Mouse (Mus musculus) adrenal gland, postnatal 10 days (tissue): Measurements from ENCODE around the gene Hdhd5. TPM values are rescaled to one million over a fixed set of nuclear protein-coding genes. Genes with fewer than 3 reads are reported as not detected.
A peak's percentile ranks its signal among the peaks of the same experiment; 100 is the strongest.

Experiments used
- DNase-seq: peaks from one replicate; pipeline ENCODE4 v3.0.0; 2021; ENCODE audit warnings: mixed read lengths
- total RNA-seq, 2 experiments: library from RNA; stranded (reverse); gene quantifications; 2 replicates each; pipeline ENCODE4 v1.2.3; 2021

Gene Hdhd5
- total RNA-seq, 2 experiments from 2014 or later = 24.9 to 34.0 TPM

- no peak for DNase-seq
Observed at GRCm38 (mm10) chr6:120532594-120532993, 1.5 kb upstream of the Hdhd5 start.

DNA sequence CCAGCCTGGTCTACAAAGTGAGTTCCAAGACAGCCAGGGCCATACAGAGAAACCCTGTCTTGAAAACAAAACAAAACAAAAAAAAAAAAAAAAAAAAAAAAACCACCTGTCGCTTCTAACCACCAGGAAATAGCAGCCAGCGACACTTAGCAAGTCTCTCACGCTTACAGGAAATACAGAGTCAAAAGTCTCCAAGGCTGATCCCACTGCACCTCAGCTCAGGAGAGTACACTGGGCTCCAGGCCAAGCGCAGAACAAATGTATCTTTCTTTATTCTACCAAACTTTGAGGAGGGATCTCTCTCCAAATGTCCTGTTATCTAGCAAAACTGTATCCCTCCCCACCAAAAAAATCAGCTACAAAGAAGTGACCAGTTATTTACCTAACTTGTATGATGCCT, 2.0 kb downstream of the Hdhd5 start:
- DNase-seq = no peak

DNA sequence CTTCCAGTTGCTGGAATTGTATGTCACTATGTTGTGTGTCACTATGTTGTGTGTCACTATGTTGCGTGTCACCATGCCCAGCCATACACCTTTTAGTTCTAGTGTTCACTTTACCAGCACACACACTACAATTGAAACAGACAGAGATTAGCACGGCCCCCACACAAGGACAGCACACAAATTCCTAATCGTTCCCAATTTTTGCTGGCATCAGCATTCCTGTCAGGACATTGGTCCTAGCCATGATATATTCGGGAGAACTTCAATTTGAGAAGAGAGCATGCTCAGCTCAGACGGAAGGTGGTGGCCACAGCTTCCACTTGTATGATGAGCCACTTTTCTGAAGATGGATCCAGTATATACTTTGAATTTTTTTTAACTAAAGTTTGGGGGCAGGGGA, 6.3 kb downstream of the Hdhd5 start:
- DNase-seq = no peak

- no peak for DNase-seq
Observed at GRCm38 (mm10) chr6:120519647-120520046, 11.5 kb downstream of the Hdhd5 start.

DNA sequence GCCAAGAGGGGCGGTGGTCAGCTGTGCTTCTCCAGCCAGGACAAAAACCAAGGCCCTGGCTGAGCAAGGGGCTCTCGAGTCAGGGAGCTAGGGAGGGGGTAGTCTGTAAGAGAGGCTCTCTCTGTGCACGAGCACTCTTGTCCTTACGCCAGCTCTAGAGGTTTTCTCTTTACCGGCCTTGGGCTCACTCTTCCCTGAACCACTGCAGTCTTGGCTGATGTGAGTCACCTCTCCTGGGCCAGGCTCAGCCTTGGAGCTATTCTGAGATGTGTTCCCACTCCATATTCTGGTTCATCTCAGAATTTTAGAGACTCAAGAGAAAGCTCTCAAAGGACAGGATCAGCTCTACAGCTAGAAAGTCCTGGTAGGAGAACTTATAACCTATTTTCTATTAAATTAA, 13.8 kb downstream of the Hdhd5 start:
- DNase-seq = peak; percentile 44

DNA sequence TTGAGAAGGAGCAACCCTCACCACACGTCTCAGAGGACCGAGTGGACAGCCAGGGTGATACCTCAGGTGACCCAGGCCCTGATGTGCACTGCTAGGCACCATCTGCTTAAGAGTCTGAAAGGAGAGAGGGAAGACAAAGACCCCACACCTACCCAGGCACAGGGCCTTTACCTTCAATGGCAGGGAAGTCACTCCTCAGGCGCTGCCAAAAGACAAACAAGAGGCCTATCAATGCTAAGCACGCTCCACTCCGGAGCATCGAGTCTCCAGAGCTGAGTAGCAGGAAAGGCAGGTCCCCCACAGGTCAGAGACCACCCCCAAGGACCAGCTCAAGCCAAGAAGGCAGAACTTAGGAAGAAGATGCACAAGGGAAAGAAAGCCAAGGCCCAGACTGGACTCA, 14.2 kb downstream of the Hdhd5 start:
- no peak for DNase-seq

DNA sequence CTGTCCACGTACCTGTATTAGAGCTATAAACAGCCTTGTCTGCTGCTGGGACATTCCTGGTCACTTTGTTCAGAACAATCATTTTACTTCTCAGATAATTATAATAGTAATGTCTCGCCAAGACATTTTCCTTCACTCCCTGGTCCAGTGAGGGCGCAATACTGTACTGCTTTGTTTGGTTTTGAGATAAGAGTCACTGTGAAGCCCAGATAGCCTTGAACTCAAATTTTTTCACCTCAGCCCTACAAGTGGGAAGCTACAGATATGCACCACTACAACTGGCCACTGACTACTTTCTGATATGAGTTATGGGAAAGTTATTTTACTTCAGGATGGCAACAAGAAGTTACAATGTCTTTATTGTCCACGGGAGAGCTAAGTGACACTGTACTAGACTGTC, 14.7 kb downstream of the Hdhd5 start:
- DNase-seq = no peak

DNA sequence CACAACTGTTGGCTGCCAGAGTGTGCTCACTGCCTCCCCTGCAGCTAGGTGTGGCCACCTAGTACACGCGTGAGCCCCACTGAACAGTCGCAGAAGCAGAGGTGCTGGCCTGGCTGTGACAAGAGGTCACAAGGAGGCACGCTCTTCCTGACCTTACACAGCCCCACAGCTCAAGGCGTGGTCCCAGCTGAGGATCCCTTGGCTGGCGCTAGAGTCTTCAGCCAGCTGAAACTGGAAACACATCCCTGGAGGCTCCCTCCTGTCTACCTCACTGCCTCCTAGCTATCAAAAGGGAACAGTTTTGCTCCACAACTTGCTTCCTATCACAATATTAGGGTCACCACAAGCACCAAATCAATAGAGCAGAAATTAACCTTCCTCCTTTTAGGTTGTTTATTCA, 19.9 kb downstream of the Hdhd5 start:
- DNase-seq = no peak

GRCm38 (mm10) chr6:120510425-120510824, 20.7 kb downstream of the Hdhd5 start:
- no peak for DNase-seq

GRCm38 (mm10) chr6:120509975-120510374, 21.1 kb downstream of the Hdhd5 start:
- DNase-seq = no peak

DNA sequence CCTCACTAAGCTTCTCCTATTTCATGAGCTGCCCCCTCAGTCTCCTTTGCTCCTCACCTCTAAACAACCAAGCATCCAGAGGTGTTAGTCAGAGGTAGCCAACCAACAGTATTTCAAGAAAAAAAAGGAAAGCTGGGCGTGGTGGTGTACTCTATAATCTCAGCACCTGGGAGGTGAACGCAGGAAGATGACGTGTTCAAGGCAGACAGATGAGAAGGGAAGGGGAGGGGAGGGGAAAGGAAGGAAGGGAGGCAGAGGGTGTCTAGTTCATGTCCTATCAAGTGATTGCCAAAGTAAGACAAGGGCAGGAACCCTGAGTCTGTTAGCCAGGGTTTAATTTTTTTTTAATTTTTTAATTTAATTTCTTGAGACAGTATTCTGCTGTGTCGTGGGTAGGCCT, 22.5 kb downstream of the Hdhd5 start:
- DNase-seq = no peak

GRCm38 (mm10) chr6:120505531-120505930, 25.6 kb downstream of the Hdhd5 start:
- peak; percentile 26 for DNase-seq

- DNase-seq = no peak
Observed at GRCm38 (mm10) chr6:120504051-120504450, 27.1 kb downstream of the Hdhd5 start.

GRCm38 (mm10) chr6:120496544-120496943, 34.6 kb downstream of the Hdhd5 start:
- no peak for DNase-seq

DNA sequence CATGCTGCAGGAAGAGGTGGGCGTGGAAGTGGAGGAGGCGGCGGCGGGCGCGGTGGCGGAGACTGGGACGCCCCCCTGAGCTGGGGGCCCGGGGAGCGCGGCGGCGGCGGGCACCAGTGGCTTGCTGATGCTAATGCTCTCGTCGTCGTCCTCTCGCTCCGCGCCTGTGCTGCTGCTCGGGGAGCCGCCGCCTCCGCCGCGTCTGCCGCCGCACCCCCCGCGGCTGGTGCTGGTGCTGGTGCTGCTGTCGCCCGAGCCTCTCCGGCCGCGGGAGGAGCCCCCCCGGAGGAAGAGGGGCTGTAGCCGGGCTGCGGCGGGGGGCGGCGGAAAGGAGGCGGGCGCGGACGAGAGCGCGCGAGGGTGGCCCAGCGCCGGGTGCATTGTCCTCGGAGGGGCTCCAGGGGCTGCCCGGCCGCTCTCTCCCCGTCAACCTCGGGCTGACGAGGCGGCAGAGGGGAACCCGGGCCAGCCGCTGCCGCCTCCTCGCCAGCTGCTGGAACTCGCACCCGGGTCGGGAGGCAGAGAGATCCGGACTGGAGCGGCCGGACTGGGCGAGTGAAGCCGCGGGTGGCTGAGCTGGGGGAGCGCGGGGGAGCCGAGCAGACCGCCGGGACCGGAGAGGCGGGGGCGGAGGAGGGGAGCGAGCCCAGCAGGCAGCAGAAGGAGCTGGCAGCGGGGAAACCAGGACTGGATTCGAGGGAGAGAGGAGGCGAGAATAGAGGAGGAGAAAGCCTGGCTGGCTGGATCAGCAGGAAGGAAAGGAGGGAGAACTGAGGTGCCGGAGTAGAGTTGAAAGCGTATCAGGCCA, 37.5 kb downstream of the Hdhd5 start, which contains the start of gene Tmem121b:
Gene Tmem121b (minus strand): TSS at position 434 of the 808 bp plus-strand sequence.
- DNase-seq = peak; percentile 72

- peak; percentile 47 for DNase-seq
Observed at GRCm38 (mm10) chr6:120492499-120493373, 38.4 kb downstream of the Hdhd5 start.

GRCm38 (mm10) chr6:120491862-120492498, 39.1 kb downstream of the Hdhd5 start:
- no peak for DNase-seq

DNA sequence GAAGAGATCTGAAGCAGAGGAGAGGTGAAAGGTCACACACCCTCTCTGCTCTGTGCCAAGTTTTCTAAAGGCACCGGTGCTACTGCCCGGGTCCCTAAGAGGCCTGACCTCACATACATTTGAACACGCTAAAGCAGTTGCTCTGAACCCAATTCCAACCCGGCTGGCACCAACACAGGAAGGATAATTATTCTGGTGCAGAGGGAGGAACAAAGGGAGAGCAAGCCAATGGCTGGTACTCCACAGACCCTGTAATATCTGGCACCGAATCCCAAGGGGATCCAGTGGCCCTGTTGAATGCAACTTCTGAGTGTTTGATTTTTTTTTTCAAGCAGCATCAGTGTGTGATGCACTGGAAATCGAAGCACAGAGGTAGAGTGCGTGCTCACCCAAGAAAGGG, 40.1 kb downstream of the Hdhd5 start:
- DNase-seq = no peak

DNA sequence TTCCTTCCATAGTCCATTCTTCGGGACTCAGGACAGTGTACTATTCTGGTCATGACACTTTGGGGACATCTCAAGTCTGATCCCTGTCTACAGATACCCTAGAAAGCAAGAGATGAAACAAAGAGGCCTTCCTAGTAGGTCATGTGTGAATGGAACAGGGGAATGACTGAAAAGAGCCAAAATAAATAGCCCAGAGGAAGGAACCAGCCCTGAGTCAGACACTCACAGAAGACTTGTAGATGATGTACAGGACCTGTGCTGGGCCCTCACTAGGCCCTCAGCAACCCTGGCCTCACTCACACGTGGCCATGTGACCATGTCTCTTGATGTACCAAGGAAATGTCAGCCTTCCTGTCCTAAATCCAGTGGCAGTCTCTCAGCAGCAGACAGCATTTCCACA, 41.7 kb downstream of the Hdhd5 start:
- DNase-seq = no peak

DNA sequence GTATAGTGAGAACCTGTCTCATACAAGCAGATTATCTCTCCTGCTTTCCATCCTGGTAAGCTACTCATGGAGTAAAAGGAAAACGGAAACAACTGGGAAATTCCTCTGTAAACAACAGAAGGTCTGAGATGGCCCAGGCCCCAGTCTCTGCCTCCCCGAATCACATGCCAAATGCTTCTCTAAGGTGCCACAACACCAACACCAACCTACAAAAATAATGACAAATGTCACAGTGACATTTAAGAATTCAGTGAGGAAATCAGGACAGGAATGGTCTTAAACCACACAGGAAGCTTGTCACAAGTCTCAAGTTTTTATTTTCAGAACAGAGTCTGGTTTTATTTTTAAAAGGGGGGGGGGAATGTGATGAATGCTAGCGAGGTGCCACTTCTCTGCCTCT, 42.5 kb downstream of the Hdhd5 start:
- no peak for DNase-seq

DNA sequence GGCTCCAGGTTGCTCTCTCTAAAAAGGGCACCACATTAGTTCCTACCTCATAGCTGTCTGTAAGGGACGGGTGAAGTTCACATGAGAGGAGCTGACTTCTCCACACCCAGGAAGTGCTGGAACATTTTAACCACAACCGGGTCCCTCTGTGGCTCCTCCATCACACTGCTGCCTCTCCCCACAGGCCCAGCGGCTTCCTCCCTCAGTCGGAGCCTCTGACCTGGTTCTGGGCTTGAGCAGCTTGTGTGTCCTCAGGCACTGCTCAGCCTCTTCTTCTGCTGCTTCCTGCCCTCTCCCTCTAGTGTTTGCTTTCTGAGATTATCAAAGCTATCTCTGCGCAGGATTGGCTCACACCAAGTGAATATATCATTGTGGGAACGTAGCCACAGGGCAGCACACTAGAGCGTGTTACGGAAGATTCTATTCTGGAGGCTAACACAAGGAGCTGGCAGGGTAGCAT, 45.0 kb downstream of the Hdhd5 start:
- no peak for DNase-seq

DNA sequence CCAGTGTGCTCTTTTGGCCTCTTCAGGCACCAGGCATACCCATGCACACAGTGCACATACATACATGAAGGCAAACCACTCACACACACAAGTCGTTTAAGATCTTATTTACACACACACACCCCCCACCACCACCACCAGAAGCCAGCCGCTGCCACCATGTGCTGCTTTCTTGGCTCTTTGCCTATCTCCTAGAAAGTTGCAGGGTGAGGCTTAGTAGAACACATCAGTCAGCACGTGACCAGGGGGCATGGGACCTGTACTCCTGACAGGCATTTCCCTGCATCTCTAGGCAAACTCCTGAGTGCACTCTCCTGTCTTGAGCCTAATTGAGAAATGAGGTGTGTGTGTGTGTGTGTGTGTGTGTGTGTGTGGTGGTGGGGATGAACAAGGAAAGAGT, 46.1 kb downstream of the Hdhd5 start:
- DNase-seq = no peak

DNA sequence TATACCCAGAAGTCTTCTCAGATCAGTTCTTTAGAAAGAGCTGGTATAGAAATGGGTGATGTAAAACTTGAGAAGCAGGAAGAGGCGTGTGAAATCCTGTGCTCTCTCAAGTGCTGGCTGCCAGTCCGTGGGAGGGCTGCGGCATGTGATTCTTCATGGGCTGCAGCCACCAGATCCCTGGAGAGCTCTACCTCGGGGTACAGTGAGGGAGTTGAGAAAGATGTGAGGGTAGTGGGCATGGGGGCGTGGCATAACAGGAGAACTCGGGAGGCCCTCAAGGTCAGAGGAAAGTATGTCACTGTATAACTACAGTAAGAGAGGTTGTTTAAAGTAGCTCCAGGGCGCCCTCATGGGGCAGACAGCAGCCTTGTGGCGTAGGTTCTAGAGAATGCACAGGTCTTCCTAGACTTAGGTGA, 47.9 kb downstream of the Hdhd5 start:
- peak; percentile 67 for DNase-seq
